Mouse (Mus musculus) MEL (cell line): ENCODE measurements around the gene Vipas39. TPM values are rescaled to one million over a fixed set of nuclear protein-coding genes. Genes with fewer than 3 reads are reported as not detected.

Experiments
- DNase-seq: peaks from one replicate; pipeline ENCODE4 v3.0.0; 2011; ENCODE audit warnings: low read depth, low spot score
- H3K27ac ChIP-seq: 2 replicates; pipeline ENCODE4 v1.5.1; 2012; ENCODE audit warnings: low read depth, mild to moderate bottlenecking, control low read depth, low read length, moderate library complexity; ENCODE audit not compliant: control insufficient read depth
- H3K27me3 ChIP-seq, 2 experiments: fragments of 150-350 bp in 1 of 2; sonication (generic) in 1 of 2; 2 replicates each; pipeline ENCODE4 v1.6.1; 2012; ENCODE audit warnings: low read length in 2 of 2, mild to moderate bottlenecking in 2 of 2, improper control_type of control experiment in 1 of 2, moderate library complexity in 1 of 2; ENCODE audit not compliant: insufficient read depth in 2 of 2, control insufficient read depth in 1 of 2
- H3K36me3 ChIP-seq, 2 experiments: 2 replicates each; pipeline ENCODE4 v1.6.1; 2012 to 2014; ENCODE audit warnings: low read length in 2 of 2, improper control_type of control experiment in 1 of 2, inconsistent platforms in 1 of 2, mild to moderate bottlenecking in 1 of 2; ENCODE audit not compliant: insufficient read depth in 2 of 2, control insufficient read depth in 1 of 2
- H3K4me1 ChIP-seq, 2 experiments: fragments of 150-350 bp in 1 of 2; sonication (generic) in 1 of 2; 2 replicates each; pipeline ENCODE4 v1.6.1; 2012; ENCODE audit warnings: low read length in 2 of 2, improper control_type of control experiment in 1 of 2, mild to moderate bottlenecking in 1 of 2; ENCODE audit not compliant: insufficient read depth in 2 of 2, control insufficient read depth in 1 of 2
- H3K4me3 ChIP-seq, 2 experiments: fragments of 150-350 bp in 1 of 2; sonication (generic) in 1 of 2; 2 replicates each; pipeline ENCODE4 v1.5.1; 2012; ENCODE audit warnings: low read depth in 2 of 2, low read length in 2 of 2, mild to moderate bottlenecking in 2 of 2, moderate library complexity in 2 of 2, control low read depth in 1 of 2, improper control_type of control experiment in 1 of 2; ENCODE audit not compliant: control insufficient read depth in 1 of 2, insufficient read depth in 1 of 2
- H3K79me2 ChIP-seq: 2 replicates; pipeline ENCODE4 v1.6.1; 2012; ENCODE audit warnings: mild to moderate bottlenecking, low read length, moderate library complexity; ENCODE audit not compliant: control insufficient read depth, poor library complexity, insufficient read depth
- H3K9ac ChIP-seq: 2 replicates; pipeline ENCODE4 v1.6.1; 2012; ENCODE audit warnings: low read depth, mild to moderate bottlenecking, control low read depth, low read length, moderate library complexity; ENCODE audit not compliant: control insufficient read depth, poor library complexity, severe bottlenecking
- H3K9me3 ChIP-seq: fragments of 150-350 bp; sonication (generic); replicated peaks from 2 replicates; pipeline ENCODE4 v1.6.1; 2012; ENCODE audit warnings: mild to moderate bottlenecking, low read length, improper control_type of control experiment, moderate library complexity; ENCODE audit not compliant: insufficient read depth
- BHLHE40 ChIP-seq: IDR thresholded peaks from 2 replicates; pipeline ENCODE4 v1.6.1; 2012; ENCODE audit warnings: low read depth, mild to moderate bottlenecking, inconsistent platforms, low read length, improper control_type of control experiment, borderline replicate concordance
- CHD2 ChIP-seq: IDR thresholded peaks from 2 replicates; pipeline ENCODE4 v1.6.1; 2011; ENCODE audit warnings: low read length, improper control_type of control experiment
- ELF1 ChIP-seq: IDR thresholded peaks from 2 replicates; pipeline ENCODE4 v1.6.1; 2014; ENCODE audit warnings: low read depth, mild to moderate bottlenecking, inconsistent platforms, low read length, improper control_type of control experiment, moderate library complexity
- EP300 ChIP-seq, 2 experiments: IDR thresholded peaks; 2 replicates each; pipeline ENCODE4 v1.6.1; 2011; ENCODE audit warnings: improper control_type of control experiment in 2 of 2, low read length in 2 of 2, low read depth in 1 of 2, mild to moderate bottlenecking in 1 of 2
- GATA1 ChIP-seq: IDR thresholded peaks from 2 replicates; pipeline ENCODE4 v1.6.1; 2011; ENCODE audit warnings: low read depth, low read length, improper control_type of control experiment
- HCFC1 ChIP-seq: IDR thresholded peaks from 2 replicates; pipeline ENCODE4 v1.6.1; 2012; ENCODE audit warnings: low read depth, mild to moderate bottlenecking, inconsistent platforms, low read length, improper control_type of control experiment, moderate library complexity
- JUND ChIP-seq: IDR thresholded peaks from 2 replicates; pipeline ENCODE4 v1.6.1; 2011; ENCODE audit warnings: low read depth, mild to moderate bottlenecking, improper control_type of control experiment, low read length
- MAFK ChIP-seq: IDR thresholded peaks from 2 replicates; pipeline ENCODE4 v1.6.1; 2011; ENCODE audit warnings: low read depth, mild to moderate bottlenecking, low read length, improper control_type of control experiment, borderline replicate concordance
- MAX ChIP-seq: IDR thresholded peaks from 2 replicates; pipeline ENCODE4 v1.6.1; 2011; ENCODE audit warnings: low read length, improper control_type of control experiment
- MAZ ChIP-seq: IDR thresholded peaks from 2 replicates; pipeline ENCODE4 v1.6.1; 2012; ENCODE audit warnings: low read depth, mild to moderate bottlenecking, inconsistent platforms, low read length, improper control_type of control experiment
- MEF2A ChIP-seq: IDR thresholded peaks from 2 replicates; pipeline ENCODE4 v1.6.1; 2014; ENCODE audit warnings: low read depth, mild to moderate bottlenecking, inconsistent platforms, low read length, improper control_type of control experiment; ENCODE audit not compliant: poor library complexity, insufficient replicate concordance, severe bottlenecking; ENCODE audit errors: extremely low read depth
- MYB ChIP-seq: IDR thresholded peaks from 2 replicates; pipeline ENCODE4 v1.6.1; 2011; ENCODE audit warnings: mild to moderate bottlenecking, low read depth, low read length, improper control_type of control experiment
- MYC ChIP-seq: IDR thresholded peaks from 2 replicates; pipeline ENCODE4 v1.6.1; 2011; ENCODE audit warnings: low read depth, mild to moderate bottlenecking, low read length, improper control_type of control experiment, moderate library complexity
- NELFE ChIP-seq: IDR thresholded peaks from 2 replicates; pipeline ENCODE4 v1.6.1; 2011; ENCODE audit warnings: low read depth, low read length, improper control_type of control experiment
- NRF1 ChIP-seq: IDR thresholded peaks from 2 replicates; pipeline ENCODE4 v1.6.1; 2014; ENCODE audit warnings: low read depth, mild to moderate bottlenecking, inconsistent platforms, low read length, improper control_type of control experiment, moderate library complexity; ENCODE audit not compliant: poor library complexity, insufficient read depth, severe bottlenecking
- POLR2A ChIP-seq, 2 experiments: IDR thresholded peaks; 2 replicates each; pipeline ENCODE4 v1.6.1; 2011 to 2012; ENCODE audit warnings: low read length in 2 of 2, mild to moderate bottlenecking in 2 of 2, control low read depth in 1 of 2, improper control_type of control experiment in 1 of 2, low read depth in 1 of 2, moderate library complexity in 1 of 2; ENCODE audit not compliant: control insufficient read depth in 1 of 2, insufficient read depth in 1 of 2, poor library complexity in 1 of 2
- POLR2AphosphoS2 ChIP-seq: IDR thresholded peaks from 2 replicates; pipeline ENCODE4 v1.6.1; 2011; ENCODE audit warnings: low read length, improper control_type of control experiment
- RAD21 ChIP-seq: IDR thresholded peaks from 2 replicates; pipeline ENCODE4 v1.6.1; 2011; ENCODE audit warnings: mild to moderate bottlenecking, low read depth, low read length, improper control_type of control experiment
- RCOR1 ChIP-seq: IDR thresholded peaks from 2 replicates; pipeline ENCODE4 v1.6.1; 2012; ENCODE audit warnings: low read depth, mild to moderate bottlenecking, inconsistent platforms, low read length, improper control_type of control experiment
- SIN3A ChIP-seq: IDR thresholded peaks from 2 replicates; pipeline ENCODE4 v1.6.1; 2012; ENCODE audit warnings: low read length, improper control_type of control experiment, inconsistent platforms
- TAL1 ChIP-seq: IDR thresholded peaks from 2 replicates; pipeline ENCODE4 v1.6.1; 2012; ENCODE audit warnings: mild to moderate bottlenecking, inconsistent platforms, low read length, moderate library complexity, mixed read lengths
- TBP ChIP-seq: IDR thresholded peaks from 2 replicates; pipeline ENCODE4 v1.8.0; 2011; ENCODE audit warnings: low read depth, low read length, improper control_type of control experiment
- TCF12 ChIP-seq: IDR thresholded peaks from 2 replicates; pipeline ENCODE4 v1.6.1; 2014; ENCODE audit warnings: low read depth, mild to moderate bottlenecking, inconsistent platforms, low read length, improper control_type of control experiment, moderate library complexity
- UBTF ChIP-seq: IDR thresholded peaks from 2 replicates; pipeline ENCODE4 v1.6.1; 2012; ENCODE audit warnings: low read depth, mild to moderate bottlenecking, inconsistent platforms, low read length, improper control_type of control experiment, moderate library complexity, borderline replicate concordance; ENCODE audit not compliant: insufficient read depth
- USF1 ChIP-seq: IDR thresholded peaks from 2 replicates; pipeline ENCODE4 v1.6.1; 2014; ENCODE audit warnings: low read depth, mild to moderate bottlenecking, inconsistent platforms, low read length, improper control_type of control experiment, moderate library complexity
- ZNF384 ChIP-seq: IDR thresholded peaks from 2 replicates; pipeline ENCODE4 v1.6.1; 2012; ENCODE audit warnings: low read depth, mild to moderate bottlenecking, inconsistent platforms, low read length, improper control_type of control experiment
- polyA plus RNA-seq, 2 experiments: library from polyadenylated mRNA; stranded (reverse) in 1 of 2; unstranded in 1 of 2; fragments of >175 nt in 1 of 2; fragments of >200 nt in 1 of 2; gene quantifications; 2 replicates each; pipeline versions ENCODE4 v1.2.1 to v1.2.4; 2012; ENCODE audit warnings: low replicate concordance in 2 of 2, low read depth in 1 of 2; ENCODE audit not compliant: insufficient read length in 2 of 2, insufficient read depth in 1 of 2, missing spikeins in 1 of 2
- total RNA-seq: library from RNA; depleted of rRNA; stranded (reverse); fragments of 300-350 nt; gene quantifications from 2 replicates; pipeline ENCODE4 v1.2.3, GENCODE M21; 2012

Gene Vipas39
- total and polyA plus RNA-seq, 3 experiments = 19.7 to 23.0 TPM; not detected in 1

- Histone ChIP-seq H3K79me2 (no peaks in the 10 kb centered on the region), H3K27ac (no peak overlapping the region), H3K9me3 (no peaks in the 10 kb centered on the region), H3K27me3 (no peaks in the 10 kb centered on the region), H3K36me3 (peaks cover 6 to 14% of the 10 kb centered on the region in 2 experiments), H3K4me1 (peaks cover 2 to 14% of the 10 kb centered on the region in 2 experiments; a peak in 3 of 4 replicates), H3K9ac (no peak overlapping the region), H3K4me3 (no peak overlapping the region)
- no peak for TF ChIP-seq NRF1
- no peak for TF ChIP-seq EP300 (IDR thresholded peaks at IDR 0.05; ENCODE audit: low read depth in 1 of 2, low read length in 2 of 2)
- no peak for TF ChIP-seq POLR2A (IDR thresholded peaks at IDR 0.05; ENCODE audit: control insufficient read depth in 1 of 2, insufficient read depth in 1 of 2, low read depth in 1 of 2, low read length in 2 of 2, poor library complexity in 1 of 2)
- no peak for TF ChIP-seq MYB
- TF ChIP-seq TBP = no peak
- no peak for TF ChIP-seq MAZ
- no peak for TF ChIP-seq TCF12
- TF ChIP-seq MAX = no peak
- no peak for TF ChIP-seq BHLHE40
- TF ChIP-seq JUND = no peak
- no peak for TF ChIP-seq RAD21
- TF ChIP-seq TAL1 = no peak
- TF ChIP-seq POLR2AphosphoS2 = no peak
- no peak for TF ChIP-seq MYC
- no peak for TF ChIP-seq MAFK
- no peak for DNase-seq
Observed at GRCm38 (mm10) chr12:87279350-87279749, 13.3 kb upstream of the Vipas39 start.

- Histone ChIP-seq H3K36me3 (peaks cover 6 to 14% of the 10 kb centered on the region in 2 experiments), H3K9me3 (no peaks in the 10 kb centered on the region), H3K4me3 (peak overlapping the region in 1 of 2 experiments; percentile 5; a peak in 1 of 4 replicates)
- TF ChIP-seq GATA1 (peak; percentile 69), HCFC1 (peak; percentile 53; the same call in 1 of the 2 replicates), ELF1 (no peak), SIN3A (no peak), USF1 (peak; percentile 79), MAFK (no peak), UBTF (no peak), CHD2 (no peak), MYB (no peak), MEF2A (no peak), NELFE (no peak), RCOR1 (peak; percentile 34; the same call in 1 of the 2 replicates), BHLHE40 (peak; percentile 65; the same call in 1 of the 2 replicates), ZNF384 (no peak)
- TF ChIP-seq, all 39 proteins: peak for 5
- H3K9ac ChIP-seq = peak overlapping the region; percentile 8; the same call in 1 of the 2 replicates
- no peak overlapping the region for H3K27ac ChIP-seq
- no peaks in the 10 kb centered on the region for H3K79me2 ChIP-seq
- H3K27me3 ChIP-seq = no peaks in the 10 kb centered on the region
- H3K4me1 ChIP-seq = peaks cover 2 to 14% of the 10 kb centered on the region in 2 experiments; a peak in 3 of 4 replicates
- peak; percentile 68 for DNase-seq
Observed at GRCm38 (mm10) chr12:87278118-87278730, 12.2 kb upstream of the Vipas39 start.
